Mouse (Mus musculus) intestine, embryonic 14.5 days (tissue): ENCODE measurements around the gene Insyn1. TPM values are rescaled to one million over a fixed set of nuclear protein-coding genes. Genes with fewer than 3 reads are reported as not detected.

Experiments used
- ATAC-seq: fragments of 200-750 bp; cut with Nextera tagmentation; replicated peaks from 2 replicates; pipeline ENCODE4 v1.8.0; 2017; ENCODE audit warnings: low read depth, moderate number of reproducible peaks, moderate TSS enrichment, moderate library complexity; ENCODE audit not compliant: low FRiP score, low TSS enrichment
- DNase-seq: peaks from one replicate; pipeline ENCODE4 v3.0.0-alpha.2; 2018; ENCODE audit warnings: low spot score
- H3K27ac ChIP-seq: fragments of 300-500 bp; sonication (generic); 2 replicates; pipeline ENCODE4 v1.5.1; 2014; ENCODE audit warnings: low read depth, mild to moderate bottlenecking, control low read depth
- H3K27me3 ChIP-seq: fragments of 300-500 bp; sonication (generic); replicated peaks from 2 replicates; pipeline ENCODE4 v1.6.1; 2014; ENCODE audit warnings: low read length, control low read depth; ENCODE audit not compliant: control insufficient read depth, insufficient read depth
- H3K36me3 ChIP-seq: fragments of 300-500 bp; sonication (generic); 2 replicates; pipeline ENCODE4 v1.6.1; 2014; ENCODE audit warnings: low read length, control low read depth; ENCODE audit not compliant: control insufficient read depth, insufficient read depth
- H3K4me1 ChIP-seq: fragments of 300-500 bp; sonication (generic); replicated peaks from 2 replicates; pipeline ENCODE4 v1.6.1; 2014; ENCODE audit warnings: low read length, control low read depth, mixed read lengths; ENCODE audit not compliant: control insufficient read depth, insufficient read depth
- H3K4me2 ChIP-seq: fragments of 300-500 bp; sonication (generic); 2 replicates; pipeline ENCODE4 v1.6.1; 2014; ENCODE audit warnings: low read length
- H3K4me3 ChIP-seq: fragments of 300-500 bp; sonication (generic); 2 replicates; pipeline ENCODE4 v1.5.1; 2014; ENCODE audit warnings: low read depth, low read length, control low read depth, mixed read lengths
- H3K9ac ChIP-seq: fragments of 300-500 bp; sonication (generic); 2 replicates; pipeline ENCODE4 v1.6.1; 2014; ENCODE audit warnings: mild to moderate bottlenecking, low read length
- H3K9me3 ChIP-seq: fragments of 300-500 bp; sonication (generic); 2 replicates; pipeline ENCODE4 v1.6.1; 2016; ENCODE audit warnings: low read length, control low read depth; ENCODE audit not compliant: control insufficient read depth
- WGBS: fragments of 180-500 bp; shearing (Covaris S2); extraction: QIAGEN DNeasy Blood & Tissue Kit; methylation state at CpG from one replicate; pipeline ENCODE4 v1.1.7; 2014; 5-methylcytosine and 5-hydroxymethylcytosine counted together
- polyA plus RNA-seq: library from polyadenylated mRNA; unstranded; fragments of >200 nt; fragmentation: Nextera tagmentation; extraction: Ambion mirVana; gene quantifications from 2 replicates; pipeline ENCODE4 v1.2.1, GENCODE M21; 2014

Gene Insyn1
- 1.2 and 1.9 TPM in 2 replicates for polyA plus RNA-seq

GRCm38 (mm10) chr9:58487851-58488801, at the start of gene Insyn1:
Insyn1 (plus strand) TSS chr9:58488603.
- ATAC-seq (peak; percentile 75), DNase-seq (peak; percentile 82)
- Histone ChIP-seq H3K9ac (peak within 1 kb of the TSS; percentile 53), H3K4me2 (peak within 1 kb of the TSS; percentile 99), H3K4me3 (peak within 1 kb of the TSS; percentile 54), H3K27ac (peak within 1 kb of the TSS; percentile 61), H3K9me3 (no peaks in the 10 kb centered on the region), H3K27me3 (peaks cover 22% of the 10 kb centered on the region), H3K36me3 (no peaks in the 10 kb centered on the region; the same call in 1 of the 2 replicates), H3K4me1 (no peaks in the 10 kb centered on the region; the same call in 1 of the 2 replicates)
- under 1% methylated on average over 89 of the region's 104 CpGs for WGBS

DNA sequence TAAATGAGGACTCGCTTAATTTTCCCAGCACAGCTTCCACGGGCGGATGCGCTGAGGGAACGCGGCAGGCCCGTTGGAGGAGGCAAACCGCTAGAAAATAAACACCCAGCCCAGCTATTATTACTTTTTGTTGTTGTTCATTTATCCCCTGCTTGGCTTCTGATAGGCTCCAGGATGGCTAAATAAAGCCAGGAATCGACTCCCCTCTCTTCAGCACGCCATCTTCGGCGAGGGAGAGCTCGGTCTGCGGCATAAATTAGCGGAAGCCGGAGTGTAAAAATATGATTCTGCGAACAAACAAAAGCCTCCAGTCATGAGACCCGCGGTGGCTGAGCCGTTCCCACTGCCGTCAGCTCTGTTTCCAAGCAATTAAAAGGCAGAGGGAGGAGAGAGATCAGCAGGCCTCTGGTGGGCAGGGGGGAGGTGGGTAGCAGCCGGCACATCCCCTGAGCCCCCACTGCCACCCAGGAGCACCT, 49.4 kb upstream of the Insyn1 start:
- no peak overlapping the region for H3K4me3 ChIP-seq
- H3K9me3 ChIP-seq = no peaks in the 10 kb centered on the region
- 83% methylated on average over 22 of the region's 22 CpGs for WGBS
- DNase-seq (no peak), ATAC-seq (no peak)
- peaks cover 15% of the 10 kb centered on the region for H3K4me1 ChIP-seq
- no peak overlapping the region for H3K9ac ChIP-seq
- H3K27me3 ChIP-seq = no peaks in the 10 kb centered on the region
- H3K36me3 ChIP-seq = no peaks in the 10 kb centered on the region
- H3K27ac ChIP-seq = no peak overlapping the region
- no peak overlapping the region for H3K4me2 ChIP-seq

DNA sequence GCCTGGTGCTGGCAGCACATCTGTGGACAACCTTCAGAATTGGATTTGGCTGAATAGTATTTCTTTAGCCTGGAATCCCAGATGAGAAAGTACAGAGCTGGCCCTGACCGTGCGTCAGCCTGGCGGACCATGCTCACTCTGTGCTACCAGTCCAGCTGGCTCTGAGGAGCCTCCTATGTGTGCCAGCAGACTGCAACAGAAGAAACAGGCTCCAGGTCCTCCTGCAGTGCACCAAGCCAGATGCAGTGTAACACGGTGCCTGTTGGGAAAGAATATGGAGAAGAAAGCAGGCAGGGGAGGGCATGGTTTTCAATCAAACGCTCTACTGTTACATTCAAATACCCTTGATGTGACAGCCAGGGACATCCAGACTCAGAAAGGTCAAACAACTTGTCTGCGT, 48.3 kb upstream of the Insyn1 start:
- H3K4me3 ChIP-seq = no peak overlapping the region
- no peaks in the 10 kb centered on the region for H3K36me3 ChIP-seq
- DNase-seq = no peak
- no peak for ATAC-seq
- H3K4me2 ChIP-seq = no peak overlapping the region
- peaks cover 15% of the 10 kb centered on the region for H3K4me1 ChIP-seq
- no peaks in the 10 kb centered on the region for H3K9me3 ChIP-seq
- H3K27ac ChIP-seq = no peak overlapping the region
- WGBS = 67% methylated on average over 6 of the region's 6 CpGs
- H3K9ac ChIP-seq = no peak overlapping the region
- no peaks in the 10 kb centered on the region for H3K27me3 ChIP-seq

DNA sequence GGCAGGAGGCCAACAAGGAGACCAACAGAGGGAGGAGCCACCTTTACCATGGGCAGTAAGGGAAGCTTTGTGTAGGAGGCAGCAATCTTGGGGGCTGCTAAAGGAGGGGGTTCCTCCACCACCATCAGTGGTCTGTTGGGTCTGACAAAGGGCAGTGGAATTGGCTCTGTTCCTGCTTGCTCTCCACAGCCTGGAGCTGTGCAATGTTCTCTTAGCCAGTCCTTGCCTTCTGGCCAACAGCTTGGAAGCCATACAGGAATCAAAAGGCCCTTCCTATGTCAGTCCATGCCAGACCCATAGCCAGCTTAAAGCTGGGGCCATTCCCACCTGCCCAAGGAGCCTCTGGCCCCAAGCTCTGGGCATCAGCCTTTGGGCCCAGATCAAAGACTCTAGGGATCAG, 47.8 kb upstream of the Insyn1 start:
- Histone ChIP-seq H3K4me2 (no peak overlapping the region), H3K9me3 (no peaks in the 10 kb centered on the region), H3K9ac (no peak overlapping the region), H3K27ac (no peak overlapping the region), H3K27me3 (no peaks in the 10 kb centered on the region), H3K4me1 (peaks cover 15% of the 10 kb centered on the region), H3K4me3 (no peak overlapping the region), H3K36me3 (no peaks in the 10 kb centered on the region)
- DNase-seq (no peak), ATAC-seq (no peak)

DNA sequence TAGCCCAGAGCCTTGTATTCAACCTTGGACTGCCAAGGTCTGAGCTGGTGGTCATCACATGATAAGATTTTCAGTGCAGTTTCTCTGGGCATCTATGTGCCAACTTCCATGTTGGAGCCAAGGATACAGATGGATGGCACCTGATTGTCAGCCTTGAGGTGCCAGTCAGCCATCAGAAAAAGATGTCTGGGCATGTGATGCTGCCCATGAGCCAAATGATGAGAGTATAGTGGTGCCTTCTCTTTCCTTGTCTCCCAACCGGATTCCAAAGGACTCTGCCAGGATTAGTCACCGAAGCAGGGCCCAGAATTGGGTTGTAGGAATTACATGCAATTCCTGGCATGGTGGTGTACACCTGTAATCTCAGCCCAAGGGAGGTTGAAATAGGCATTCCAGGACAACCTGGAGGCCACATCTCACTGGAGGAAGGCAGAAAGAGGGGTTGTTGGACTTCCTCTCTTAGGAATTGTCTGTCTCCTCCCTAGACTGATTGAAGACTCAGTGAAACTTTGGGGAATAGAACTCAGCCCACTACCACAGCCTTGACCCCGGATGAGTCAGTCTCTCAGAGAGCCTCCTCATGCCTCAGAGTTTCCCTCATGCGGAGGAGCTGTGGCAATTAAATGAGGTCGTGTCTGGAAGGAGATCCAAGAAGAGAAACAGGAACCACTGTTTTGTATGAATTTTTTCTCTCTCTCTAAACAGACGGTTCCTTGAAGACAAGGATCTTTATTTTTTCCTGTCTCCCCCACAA, 46.9 kb upstream of the Insyn1 start:
- Histone ChIP-seq H3K4me1 (peaks cover 15% of the 10 kb centered on the region), H3K9ac (no peak overlapping the region), H3K27ac (peak overlapping the region; percentile 57; the same call in 1 of the 2 replicates), H3K4me3 (no peak overlapping the region), H3K4me2 (no peak overlapping the region), H3K9me3 (no peaks in the 10 kb centered on the region), H3K36me3 (no peaks in the 10 kb centered on the region), H3K27me3 (no peaks in the 10 kb centered on the region)
- no peak for ATAC-seq
- DNase-seq = no peak
- 51% methylated on average over 6 of the region's 6 CpGs for WGBS

DNA sequence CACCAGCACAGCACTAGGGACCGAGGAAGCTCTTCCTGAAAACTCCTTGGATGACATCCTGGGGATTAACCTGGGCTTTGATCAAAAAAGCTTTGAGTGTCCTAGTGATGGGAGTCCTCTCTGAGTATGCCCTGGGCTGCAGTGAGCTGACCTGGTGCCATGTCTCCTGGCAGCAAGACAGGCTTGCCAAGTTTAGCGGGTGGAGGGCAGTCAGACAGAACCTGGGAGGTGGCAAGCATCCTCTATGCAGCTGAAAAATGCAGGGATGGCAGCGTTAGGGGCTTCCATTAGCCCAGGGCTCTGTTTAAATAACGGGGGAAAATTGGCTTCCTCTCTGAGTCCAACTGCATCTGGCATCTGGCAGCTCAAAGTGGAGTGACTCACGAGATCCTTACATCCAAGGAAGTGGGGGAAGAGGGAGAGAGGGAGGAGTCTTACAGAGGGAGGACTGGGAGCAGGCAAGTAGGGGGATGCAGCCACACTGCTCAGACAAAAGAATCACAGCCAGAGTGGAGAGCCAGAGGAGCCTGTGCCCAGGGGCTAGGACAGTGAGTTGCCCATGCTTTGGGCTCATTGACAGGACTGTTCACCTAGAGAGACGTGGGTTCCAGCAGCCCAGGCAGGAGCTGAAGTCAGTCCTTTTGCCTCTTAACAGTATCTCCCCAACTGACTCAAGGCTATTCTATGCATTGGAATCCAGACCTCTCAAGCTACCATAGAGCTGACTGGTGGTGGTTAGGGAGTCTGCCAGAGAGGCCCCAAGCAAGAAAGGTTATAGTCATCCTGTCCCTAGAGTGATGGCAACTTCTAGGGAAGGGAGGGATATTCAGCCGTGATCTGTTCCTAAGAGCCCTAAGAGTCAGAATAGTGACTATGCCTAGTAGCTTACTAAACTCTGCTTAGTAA, 46.0 kb upstream of the Insyn1 start:
- WGBS = 36% methylated on average over 7 of the region's 7 CpGs
- ATAC-seq = no peak
- no peak for DNase-seq
- H3K27ac ChIP-seq = peak overlapping the region; percentile 57; the same call in 1 of the 2 replicates
- H3K36me3 ChIP-seq = no peaks in the 10 kb centered on the region
- H3K9ac ChIP-seq = no peak overlapping the region
- H3K27me3 ChIP-seq = no peaks in the 10 kb centered on the region
- peaks cover 15% of the 10 kb centered on the region for H3K4me1 ChIP-seq
- no peak overlapping the region for H3K4me3 ChIP-seq
- peak overlapping the region; percentile 23; the same call in 1 of the 2 replicates for H3K4me2 ChIP-seq
- H3K9me3 ChIP-seq = no peaks in the 10 kb centered on the region

DNA sequence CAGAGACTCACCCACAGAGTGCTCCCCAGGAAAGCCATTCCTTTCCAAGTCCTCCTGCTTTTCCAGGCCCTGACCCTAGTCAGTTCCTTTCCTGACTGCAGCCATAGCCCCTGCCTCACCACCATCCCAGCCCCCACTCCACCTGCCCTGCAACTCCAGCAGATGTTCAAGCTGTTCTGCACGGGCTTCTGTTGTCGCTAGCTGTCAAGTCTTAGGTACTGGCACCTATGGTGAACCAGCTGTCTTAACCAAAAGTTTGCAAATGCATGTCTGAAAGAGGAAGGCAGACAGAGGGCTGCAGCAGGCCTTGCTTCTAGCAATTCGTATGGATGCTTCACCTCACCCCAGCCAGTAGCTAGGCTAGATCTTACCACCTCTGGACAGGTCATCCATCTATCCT, 45.3 kb upstream of the Insyn1 start:
- Histone ChIP-seq H3K4me1 (peaks cover 15% of the 10 kb centered on the region), H3K9me3 (no peaks in the 10 kb centered on the region), H3K4me2 (no peak overlapping the region), H3K9ac (no peak overlapping the region), H3K27ac (no peak overlapping the region), H3K36me3 (no peaks in the 10 kb centered on the region), H3K4me3 (no peak overlapping the region), H3K27me3 (no peaks in the 10 kb centered on the region)
- DNase-seq (no peak), ATAC-seq (no peak)
- WGBS = 61% methylated on average over 3 of the region's 3 CpGs

GRCm38 (mm10) chr9:58446829-58447228, 41.6 kb upstream of the Insyn1 start:
- Histone ChIP-seq H3K4me2 (no peak overlapping the region), H3K9me3 (no peaks in the 10 kb centered on the region), H3K4me3 (no peak overlapping the region), H3K36me3 (no peaks in the 10 kb centered on the region), H3K27ac (no peak overlapping the region), H3K4me1 (peaks cover 9% of the 10 kb centered on the region), H3K9ac (no peak overlapping the region), H3K27me3 (no peaks in the 10 kb centered on the region)
- 56% methylated on average over 4 of the region's 4 CpGs for WGBS
- DNase-seq (no peak), ATAC-seq (no peak)
